Mouse (Mus musculus) heart, postnatal 0 days (tissue): ENCODE results near the gene Abcb9.

Experiments
- CTCF ChIP-seq: IDR thresholded peaks from 2 replicates; pipeline ENCODE4 v1.5.1; 2016; ENCODE audit warnings: antibody characterized with exemption, control low read depth, low read depth
- EP300 ChIP-seq: IDR thresholded peaks from 2 replicates; pipeline ENCODE4 v1.6.1; 2016; ENCODE audit warnings: antibody characterized with exemption, low read depth

- no peak for TF ChIP-seq CTCF
- no peak for TF ChIP-seq EP300
Measured at GRCm38 (mm10) chr5:124056956-124057355, 38.6 kb downstream of the Abcb9 start.
